Mouse (Mus musculus) mouse trophoblast stem cell (cell line): ENCODE measurements around the gene Clock.

Experiments used
- in situ Hi-C, 2 experiments: fragments of 300-500 bp; cut with MseI, MboI; formaldehyde crosslinking; loops; 2 replicates in 1 of 2; 3 replicates in 1 of 2; pipeline ENCODE4 v1.15.1; 2025

Gene Clock

DNA sequence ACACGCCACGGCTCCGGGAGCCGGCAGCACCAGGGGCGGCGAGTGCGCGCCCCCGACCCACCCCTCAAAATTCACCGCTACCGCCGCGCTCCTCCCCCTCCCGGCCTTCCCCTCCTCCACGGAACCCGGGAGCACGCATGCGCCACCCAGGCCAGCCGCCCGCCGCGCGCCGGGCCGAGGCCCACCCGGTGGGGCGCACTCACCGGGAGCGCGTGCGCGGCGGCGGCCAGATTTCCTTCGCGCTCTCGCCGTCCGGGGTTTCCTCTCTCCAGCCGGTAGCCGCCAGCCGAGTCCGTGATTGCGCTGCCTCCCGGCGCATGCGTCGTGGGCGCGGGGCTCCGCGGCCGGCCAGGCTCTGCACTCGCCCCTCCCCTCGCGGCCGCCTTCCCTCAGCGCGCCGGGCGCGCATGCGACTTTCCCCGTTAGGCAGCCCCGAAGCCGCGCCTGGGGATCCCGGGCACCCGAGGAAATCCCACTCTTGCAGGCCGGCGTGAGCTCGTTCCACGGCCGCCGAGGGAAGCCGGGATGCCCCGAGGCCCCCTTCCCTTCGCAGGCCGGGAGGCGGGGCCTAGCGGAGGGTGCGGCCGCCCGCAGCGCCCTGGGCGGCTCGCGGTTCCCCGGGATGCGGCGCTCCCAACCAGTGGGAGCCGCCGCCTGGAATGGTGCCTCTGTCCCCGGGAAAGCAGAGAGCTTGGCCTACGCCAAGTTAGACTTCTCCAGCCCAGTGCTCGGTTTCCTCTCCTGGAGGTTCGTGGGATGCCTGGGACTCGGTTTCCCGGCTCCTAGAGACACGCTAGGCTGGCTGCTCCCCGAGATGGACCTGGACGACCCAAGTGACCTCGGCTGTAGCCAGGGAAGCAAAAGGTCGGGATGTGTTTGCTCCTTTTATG, at the start of gene Clock:
Gene Clock (minus strand): TSS at position 341 of the 890 bp plus-strand sequence.
- in situ Hi-C loops: no loop called here

DNA sequence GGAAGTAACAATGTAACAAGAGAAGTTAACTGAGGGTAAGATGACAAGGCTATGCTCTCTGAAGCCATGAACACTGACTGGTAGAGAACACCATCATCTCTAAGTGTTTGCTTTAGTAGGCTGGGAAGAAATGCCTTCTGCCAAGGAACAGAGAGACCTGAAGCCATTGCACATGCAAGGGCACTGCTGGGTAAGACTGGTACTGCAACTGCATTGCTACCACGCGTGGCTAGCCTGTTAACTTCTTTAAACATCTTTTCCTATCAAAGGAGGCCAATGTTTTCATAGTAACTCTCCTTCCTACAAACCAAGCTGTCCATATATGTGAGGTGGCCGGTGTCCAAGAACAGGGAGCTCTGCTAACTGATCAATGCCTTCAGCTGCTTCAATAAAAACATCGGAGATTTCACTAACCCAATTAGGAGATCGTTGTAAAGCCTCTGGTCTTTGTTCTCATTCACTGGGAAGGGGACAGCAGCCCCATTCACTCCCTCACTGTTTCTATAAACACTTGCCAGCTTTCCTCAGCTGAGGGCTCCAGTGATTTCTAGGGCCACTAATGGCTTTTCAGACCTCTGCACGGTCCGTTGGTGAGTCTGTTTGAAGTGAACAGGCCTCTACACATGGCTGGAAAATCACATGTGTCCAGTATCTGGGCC, 47.5 kb upstream of the Clock start:
- in situ Hi-C loops: no loop called here

DNA sequence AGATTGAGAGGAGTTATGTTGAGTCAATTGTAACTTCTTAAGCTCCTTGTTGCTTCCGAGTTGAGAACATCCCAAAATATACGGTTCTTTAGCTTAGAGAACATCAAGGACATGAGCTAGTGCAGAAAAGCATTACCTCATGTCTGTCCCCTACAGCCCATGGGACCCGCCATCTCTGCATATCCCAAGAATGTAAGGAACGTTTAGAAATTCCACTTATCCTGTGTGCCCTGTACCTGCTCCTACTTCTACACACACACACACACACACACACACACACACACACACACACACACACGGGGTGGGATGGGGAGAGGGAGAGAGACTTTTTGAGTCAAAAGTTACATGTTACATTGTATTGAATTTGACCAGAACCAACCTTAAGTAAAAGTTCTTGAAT, 46.9 kb upstream of the Clock start:
- in situ Hi-C loops: no loop called here

DNA sequence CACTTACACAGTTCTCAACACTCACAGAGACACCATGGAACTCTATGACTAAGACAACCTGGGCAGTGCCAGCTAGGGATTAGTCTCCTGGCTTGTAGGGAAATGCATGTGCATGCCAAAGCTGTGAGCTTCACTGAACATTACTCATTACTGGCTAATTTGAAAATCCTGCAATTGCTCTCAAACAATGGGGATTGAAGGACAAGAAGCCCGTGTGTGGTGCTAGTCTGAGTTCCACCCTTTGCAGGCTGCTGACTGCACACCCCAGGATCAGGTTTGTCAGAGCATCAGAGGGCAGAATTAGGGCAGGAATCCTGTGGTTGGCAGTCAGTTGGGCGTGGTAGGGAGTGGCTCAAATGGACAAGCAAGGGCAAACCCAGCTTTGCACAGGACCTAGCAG, 41.5 kb upstream of the Clock start:
- in situ Hi-C loops: no loop called here

DNA sequence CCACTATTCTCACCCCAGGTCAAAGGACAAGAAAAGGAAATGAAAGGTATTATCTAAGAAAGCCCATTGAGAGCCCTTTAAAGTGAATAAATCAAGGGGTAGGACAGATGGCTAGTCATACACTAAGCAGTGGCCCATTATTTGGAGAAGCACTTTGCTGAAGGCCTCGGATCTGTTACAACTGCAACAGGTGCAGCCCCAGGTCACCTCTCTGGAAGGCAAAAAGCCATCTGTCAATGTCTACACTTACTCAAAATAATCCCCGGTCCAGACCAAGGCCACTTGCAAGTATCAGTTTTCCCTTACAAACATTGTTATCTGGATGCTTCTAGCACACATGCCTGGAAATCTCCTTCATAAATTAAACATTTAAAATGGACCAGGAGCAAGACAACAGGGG, 36.3 kb upstream of the Clock start:
- in situ Hi-C loops: no loop called here

DNA sequence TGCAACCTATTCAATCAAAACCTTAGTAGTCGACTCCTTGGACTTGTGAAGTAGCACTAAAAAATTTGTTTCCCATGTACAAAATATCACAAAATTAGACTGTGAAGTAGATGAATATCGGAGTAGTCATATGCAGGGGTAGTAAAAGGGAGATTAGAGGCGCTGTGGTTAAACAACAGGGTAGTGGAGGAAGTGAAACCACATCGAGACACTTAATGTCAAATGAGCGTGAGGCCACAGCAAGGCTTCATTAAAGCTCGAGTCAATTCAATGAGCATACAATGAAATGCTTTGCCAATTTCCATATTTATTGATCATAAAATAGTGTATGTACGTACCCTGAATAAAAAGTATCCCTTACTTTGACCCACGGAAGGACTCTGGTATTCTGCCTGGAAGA, 32.5 kb upstream of the Clock start:
- in situ Hi-C loops: no loop called here

DNA sequence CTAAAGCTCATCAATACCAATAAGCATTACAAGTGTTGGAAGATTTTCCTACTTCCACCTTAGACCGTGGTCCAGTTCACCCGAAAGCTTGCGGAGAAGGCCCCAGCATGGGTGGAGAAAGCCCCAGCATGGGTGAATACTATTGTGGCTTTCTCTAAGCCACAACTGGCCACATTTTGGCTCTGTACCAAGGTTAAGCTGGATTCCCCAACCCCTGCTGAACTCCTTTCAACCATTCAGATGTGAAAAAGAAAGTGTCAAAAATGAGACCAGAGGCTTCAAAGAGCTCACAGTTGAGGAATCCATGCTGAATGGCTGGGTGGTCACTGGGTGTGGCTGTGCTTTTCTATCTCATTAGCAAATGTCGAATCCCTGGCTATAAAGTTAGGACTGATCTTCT, 29.2 kb upstream of the Clock start:
- in situ Hi-C loops: no loop called here

DNA sequence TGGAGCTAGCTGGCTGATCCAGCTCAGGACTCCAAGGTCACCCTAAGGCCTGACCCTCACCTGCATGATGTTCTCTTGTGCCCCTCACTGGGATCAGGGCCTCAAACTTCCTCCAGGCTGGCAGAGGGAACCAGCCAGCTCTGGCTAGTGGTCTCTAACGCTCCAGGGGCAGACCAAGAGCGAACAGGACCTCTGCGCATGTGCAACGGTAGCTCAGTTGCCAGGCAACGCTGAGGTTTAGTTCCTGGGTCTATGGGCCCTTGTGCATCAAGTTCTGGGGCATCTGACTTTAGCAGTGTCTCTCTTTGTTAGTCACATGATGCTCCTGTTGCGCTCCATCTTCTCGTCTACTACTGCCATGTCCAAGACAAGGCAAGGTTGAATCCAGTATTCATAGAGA, 26.4 kb upstream of the Clock start, which contains the start of gene Pdcl2:
Gene Pdcl2 (minus strand): TSS at position 204 of the 400 bp plus-strand sequence.
- in situ Hi-C loops: no loop called here

DNA sequence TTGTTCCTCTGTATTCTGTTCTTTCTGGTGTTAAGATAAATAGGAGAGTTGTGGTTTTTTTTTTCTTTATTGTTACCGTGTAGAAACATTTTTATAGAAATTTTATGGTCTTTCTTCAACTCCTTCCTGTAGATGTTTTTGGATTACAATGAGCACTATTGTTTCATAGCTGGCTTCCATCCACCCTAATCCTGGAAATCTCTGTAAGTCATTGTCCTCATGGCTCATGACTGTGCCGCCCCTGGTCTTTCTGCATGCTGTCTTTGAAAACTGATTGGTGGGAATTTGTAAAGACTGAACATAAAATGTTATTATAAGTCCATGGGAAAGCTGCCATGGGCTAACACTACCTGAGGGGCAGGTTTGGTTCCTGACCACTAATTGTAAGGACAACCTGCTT, 22.7 kb upstream of the Clock start:
- in situ Hi-C loops: no loop called here

DNA sequence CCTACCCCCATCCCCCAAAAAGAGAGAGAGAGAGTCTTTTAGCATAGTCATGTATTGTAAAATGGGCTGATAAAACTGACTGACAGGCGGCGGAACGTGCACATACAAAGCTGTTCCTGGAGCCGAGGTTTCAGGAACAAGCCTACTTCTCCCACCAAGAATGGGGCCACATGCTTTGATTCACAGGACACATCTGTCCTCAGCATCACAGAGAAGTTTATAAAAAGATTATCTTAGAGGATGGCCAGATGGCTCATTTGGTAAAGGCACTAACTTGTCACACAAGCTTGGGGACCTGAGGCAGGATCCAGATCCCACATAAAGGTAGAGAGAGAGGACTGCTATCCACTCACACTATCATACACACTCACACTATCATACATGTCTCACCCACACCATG, 20.5 kb upstream of the Clock start:
- in situ Hi-C loops: no loop called here

DNA sequence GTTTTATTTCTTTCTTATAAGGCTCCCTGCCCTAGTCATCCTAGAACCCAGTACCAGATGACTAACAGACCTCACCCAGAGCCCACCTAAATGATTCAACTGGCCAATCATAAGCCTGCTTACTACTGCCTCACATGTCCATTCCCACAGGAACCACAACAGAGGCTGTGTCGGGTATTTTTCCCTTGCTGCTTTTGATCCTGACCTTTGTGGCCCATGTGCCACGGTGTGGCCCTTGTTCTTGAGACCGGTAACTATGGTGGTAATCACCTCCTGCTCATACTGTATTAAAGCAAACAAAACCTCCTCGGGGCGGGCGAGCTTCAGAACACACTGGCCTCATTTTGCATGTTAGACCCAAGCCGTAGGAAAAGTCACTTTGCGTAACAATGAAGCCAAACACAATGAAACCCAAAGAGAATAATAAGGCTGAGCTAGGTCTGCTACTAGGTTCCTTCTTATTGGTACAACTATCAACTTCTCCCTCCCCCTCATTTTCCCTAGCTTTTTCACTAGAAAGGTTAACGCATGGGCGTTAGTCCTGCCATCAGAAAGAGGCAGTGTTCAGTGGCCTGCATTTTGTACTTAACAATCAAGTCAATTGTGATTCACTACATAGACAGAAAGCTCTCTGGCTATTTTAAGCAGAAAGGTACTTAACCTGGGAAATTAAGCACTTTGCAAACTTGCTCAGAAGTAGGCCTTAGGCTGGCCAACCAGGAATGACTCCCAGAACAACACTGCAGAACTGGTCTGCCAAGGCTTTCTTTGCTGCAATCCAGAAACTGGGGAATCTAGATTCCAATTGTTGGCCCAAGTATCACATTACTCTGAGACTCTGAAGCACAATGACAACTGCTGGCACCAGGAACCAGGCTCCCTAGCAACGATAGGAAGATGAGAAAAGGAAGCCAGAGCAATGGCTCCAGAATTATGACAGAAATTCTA, 16.9 kb upstream of the Clock start:
- in situ Hi-C loops: no loop called here

DNA sequence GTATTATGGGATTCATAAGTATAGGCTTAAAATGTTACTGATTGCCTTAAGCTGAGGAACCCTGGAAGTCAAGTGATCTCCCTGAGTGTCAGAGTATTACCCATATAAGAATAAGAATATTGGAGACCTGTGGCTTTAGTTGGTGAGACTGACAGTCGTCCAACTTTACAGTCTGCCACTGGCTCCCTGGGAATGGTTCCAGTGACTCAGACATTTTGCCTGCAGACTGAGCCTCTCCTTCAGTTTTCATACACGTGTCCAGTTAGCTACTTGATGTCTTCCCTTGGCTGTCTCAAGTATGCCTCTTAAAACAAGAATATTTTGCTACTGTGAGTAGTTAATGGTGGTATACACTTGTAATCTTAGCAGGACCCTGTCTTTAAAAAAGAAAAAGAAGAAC, 3.6 kb upstream of the Clock start:
- in situ Hi-C loops: no loop called here

DNA sequence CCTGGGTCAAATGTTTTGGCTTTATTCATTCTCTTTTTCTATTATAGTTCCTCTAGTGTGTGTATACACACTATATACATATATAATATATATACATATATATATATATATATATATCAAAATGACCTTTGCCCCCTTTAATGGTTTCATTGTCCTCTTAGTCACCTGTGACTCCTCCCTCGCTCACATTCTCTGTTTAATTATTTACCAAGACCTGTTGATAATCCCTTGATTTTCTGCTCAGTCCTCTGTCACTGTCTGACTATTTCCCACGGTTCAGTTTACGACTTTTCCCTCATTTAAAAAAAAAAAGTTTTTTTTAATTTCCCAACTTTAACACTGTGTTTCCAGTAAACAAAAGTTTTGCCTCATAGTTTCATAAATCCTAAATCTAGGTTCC, 1.7 kb upstream of the Clock start:
- in situ Hi-C loops: no loop called here

DNA sequence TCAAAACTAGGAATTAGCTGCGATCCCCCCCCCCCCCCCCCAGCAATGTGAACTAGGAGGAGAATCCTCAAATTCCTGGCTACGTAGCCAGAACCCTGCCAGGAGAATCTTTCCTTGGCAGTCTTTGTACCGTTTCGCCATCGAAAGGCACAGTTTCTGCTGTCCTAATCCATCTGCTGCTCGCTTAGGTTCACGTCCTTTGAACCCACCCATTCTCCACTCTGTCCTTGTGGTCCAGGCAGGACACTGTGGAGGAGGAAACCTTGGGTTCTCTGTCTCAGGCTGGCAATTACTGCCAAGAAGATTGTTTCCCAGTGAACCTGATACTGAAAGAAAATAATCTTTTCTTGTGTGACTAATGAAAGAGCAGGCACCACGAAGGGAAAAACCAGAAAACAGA, 1.0 kb upstream of the Clock start:
- in situ Hi-C loops: no loop called here

DNA sequence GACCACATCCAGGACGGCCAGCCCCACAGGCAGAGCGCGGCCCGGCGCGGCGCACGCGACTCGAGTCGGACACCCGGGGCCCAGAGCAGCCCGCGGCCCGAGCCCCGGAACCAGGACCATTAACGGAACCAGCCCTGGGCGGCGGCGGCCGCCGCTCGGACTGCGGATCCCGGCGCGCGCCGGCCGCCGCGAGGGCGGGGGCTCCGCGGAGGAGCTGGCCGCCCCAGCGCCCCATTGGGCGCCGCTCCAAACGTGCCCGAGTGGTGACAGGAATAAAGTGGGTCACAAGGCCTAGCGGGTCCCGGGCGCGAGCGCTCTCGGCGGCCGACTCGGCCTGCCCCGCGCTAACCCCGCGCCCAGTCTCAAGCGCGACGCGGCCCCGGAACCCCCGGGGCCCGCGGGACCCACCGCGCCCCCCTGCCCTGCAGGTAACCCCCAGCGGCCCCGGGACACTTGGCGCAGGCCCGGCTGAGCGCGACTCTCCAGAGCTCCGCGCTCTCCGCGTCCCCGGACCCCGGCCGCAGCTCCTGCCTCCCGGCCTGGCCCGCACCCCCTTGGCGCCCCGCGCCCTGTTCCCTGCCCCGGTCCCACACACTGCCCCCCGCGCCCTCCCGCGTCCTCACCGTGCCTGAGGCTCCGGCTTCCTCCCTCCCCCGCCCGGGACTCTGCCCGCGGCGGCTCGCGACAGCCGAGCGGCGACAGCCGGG, 694 bp downstream of the Clock start:
- in situ Hi-C loops: no loop called here

DNA sequence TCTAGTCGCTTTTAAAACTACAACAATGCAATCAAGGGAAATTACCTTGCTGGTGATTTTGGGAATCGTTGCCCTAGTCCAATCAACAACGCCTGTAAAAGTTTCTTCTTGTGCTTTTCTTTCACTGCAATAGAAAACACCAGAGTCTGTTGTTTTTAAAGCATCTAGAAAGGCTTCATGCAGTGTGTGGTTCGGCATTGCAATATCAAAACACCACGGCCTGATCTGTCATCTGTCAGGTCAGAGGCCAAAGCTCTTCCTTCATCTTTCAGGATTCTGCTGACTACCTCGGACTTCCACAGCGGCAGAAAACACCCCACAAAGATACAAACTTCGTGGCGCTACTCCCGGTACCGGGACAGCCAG, 1.2 kb downstream of the Clock start:
- in situ Hi-C loops: no loop called here

DNA sequence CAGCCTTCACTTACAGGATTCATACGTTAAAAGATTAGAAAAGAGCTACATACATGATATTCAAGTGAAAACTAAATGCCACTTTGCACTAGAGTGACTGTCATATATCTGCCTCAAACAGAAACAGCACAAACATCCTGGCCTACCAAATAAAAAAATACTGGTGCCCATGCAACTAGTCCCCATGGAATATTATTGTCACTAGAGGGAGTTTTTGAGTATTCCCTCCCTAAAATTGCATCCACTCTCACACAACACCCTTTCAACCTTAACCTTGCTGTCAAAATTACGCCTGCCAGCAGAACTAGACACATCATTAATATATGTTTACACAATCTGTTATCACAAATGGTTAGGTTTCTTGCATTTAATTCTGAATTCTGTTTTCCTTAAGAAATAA, 2.6 kb downstream of the Clock start:
- in situ Hi-C loops: no loop called here

DNA sequence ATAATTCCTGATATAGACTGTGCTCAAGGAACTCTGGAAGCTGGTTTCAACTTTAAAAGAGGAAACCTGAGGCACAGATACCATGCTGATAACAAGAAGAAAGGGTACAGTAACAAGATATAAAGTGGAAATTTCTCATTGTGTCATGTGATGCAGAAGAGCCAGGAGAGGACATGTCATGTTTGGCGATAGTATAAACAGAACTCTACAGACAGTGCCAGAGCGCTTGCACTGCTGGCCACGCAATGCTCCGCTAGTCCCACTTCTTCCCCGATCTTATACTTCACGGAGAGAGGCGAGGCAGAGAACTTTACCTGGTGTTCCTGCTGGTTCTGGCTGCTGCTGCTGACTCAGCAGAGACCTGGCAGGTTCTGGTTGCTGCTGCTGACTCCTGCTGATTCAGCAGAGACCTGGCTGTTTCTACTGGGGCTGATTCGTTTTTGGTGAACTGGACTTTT, 15.3 kb downstream of the Clock start:
- in situ Hi-C loops: no loop called here

DNA sequence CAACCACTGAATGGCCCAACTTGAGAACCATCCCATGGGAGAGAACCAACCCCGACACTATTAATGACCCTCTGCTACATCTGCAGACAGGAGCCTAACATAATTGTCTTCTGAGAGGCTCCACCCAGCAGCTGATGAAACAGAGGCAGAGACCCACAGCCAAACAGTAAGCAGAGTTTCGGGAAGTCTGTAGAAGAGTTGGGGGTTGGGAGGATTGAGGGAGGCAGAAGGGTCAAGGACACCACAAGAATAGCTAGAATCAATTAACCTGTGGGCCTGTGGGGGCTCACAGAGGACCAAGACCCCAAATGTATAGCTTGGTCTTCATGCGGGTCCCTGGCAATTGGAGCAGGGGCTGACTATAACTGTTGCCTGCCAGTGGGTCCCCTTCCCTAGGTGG, 16.3 kb downstream of the Clock start:
- in situ Hi-C loops: no loop called here

DNA sequence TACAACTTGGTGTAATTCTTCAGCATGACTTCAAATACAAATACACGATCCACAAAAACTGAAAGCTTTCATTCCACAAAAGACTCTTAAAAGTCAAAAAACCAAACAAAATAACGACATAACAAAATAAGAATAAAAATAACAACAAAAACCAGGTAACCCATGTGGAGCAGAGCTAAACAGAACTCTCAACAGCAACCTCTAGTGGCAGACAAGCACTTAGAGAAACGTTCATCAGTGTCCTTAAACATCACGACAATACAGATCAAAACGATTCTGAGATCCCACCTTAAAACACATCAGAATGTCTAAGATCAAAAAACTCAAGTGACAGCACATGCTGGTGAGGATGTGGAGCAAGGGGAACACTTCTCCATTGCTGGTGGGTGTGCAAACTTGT, 17.5 kb downstream of the Clock start:
- in situ Hi-C loops: no loop called here

DNA sequence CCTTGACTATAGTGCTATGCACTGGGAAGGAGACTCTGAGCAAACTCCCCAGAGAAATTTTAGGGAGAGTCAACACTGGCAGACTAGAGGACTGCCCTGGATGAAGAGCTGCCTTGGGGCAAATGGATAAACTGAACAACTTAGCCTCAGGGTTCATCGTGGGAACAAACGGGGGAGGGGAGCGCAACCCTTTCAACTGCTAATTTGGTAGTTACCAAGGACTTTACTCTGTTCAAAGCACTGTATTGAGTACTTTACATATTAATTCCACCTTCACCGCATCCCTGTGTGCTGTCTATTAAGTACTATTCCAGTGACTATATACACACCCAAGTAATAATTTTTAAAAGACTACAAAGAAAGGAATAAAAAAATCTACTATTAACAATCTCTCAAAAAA, 18.9 kb downstream of the Clock start:
- in situ Hi-C loops: no loop called here
